Mouse (Mus musculus) hematopoietic stem cell, adult 5-6 weeks (primary cell): ENCODE measurements around the gene Tgfa. TPM values are rescaled to one million over a fixed set of nuclear protein-coding genes. Genes with fewer than 3 reads are reported as not detected.

Experiments
- ATAC-seq, 2 experiments: fragments of 125-278 bp in 1 of 2; replicated peaks in 1 of 2; 2 replicates each; pipeline ENCODE4 v1.8.0; 2016 to 2017; ENCODE audit warnings: inconsistent platforms in 2 of 2, mild to moderate bottlenecking in 2 of 2, moderate number of reproducible peaks in 2 of 2, low read depth in 1 of 2, moderate TSS enrichment in 1 of 2; ENCODE audit not compliant: low FRiP score in 2 of 2, poor library complexity in 2 of 2, severe bottlenecking in 2 of 2, insufficient read depth in 1 of 2, low TSS enrichment in 1 of 2
- total RNA-seq: library from RNA; stranded (forward); fragments of 172-1452, 232-1000 nt; gene quantifications from 2 replicates; pipeline ENCODE4 v1.2.3, GENCODE M21; 2017

Tgfa gene
- total RNA-seq, 1 experiment from 2014 or later: 0.25 TPM

- ATAC-seq: no peak
These were observed 123.8 kb downstream of the Tgfa start for GRCm38 (mm10) chr6:86318855-86319254.

GRCm38 (mm10) chr6:86322031-86322563, 127.1 kb downstream of the Tgfa start:
- no peak for ATAC-seq

GRCm38 (mm10) chr6:86322991-86323390, 128.0 kb downstream of the Tgfa start:
- no peak for ATAC-seq

GRCm38 (mm10) chr6:86324400-86324799, 129.4 kb downstream of the Tgfa start:
- ATAC-seq: no peak

Other genes starting within 250 kb of the Tgfa start
- 44.3 and 52.3 TPM in 2 replicates for gene Dusp11, start 233.6 kb upstream of the Tgfa start, total RNA-seq
- gene Figla, start 179.1 kb upstream of the Tgfa start, total RNA-seq: not detected in 2 replicates
- gene Add2, start 166.5 kb upstream of the Tgfa start, total RNA-seq: 2.9 and 14.7 TPM in 2 replicates
- 58.5 and 66.4 TPM in 2 replicates for gene Fam136a, start 170.4 kb downstream of the Tgfa start, total RNA-seq
- 38.8 and 47.3 TPM in 2 replicates for gene Snrpg, start 176.1 kb downstream of the Tgfa start, total RNA-seq
- 29.1 and 57.0 TPM in 2 replicates for gene Pcyox1, start 201.9 kb downstream of the Tgfa start, total RNA-seq
- gene Tia1, start 209.0 kb downstream of the Tgfa start, total RNA-seq: 129 and 187 TPM in 2 replicates
- gene Gm44790, start 231.4 kb downstream of the Tgfa start, total RNA-seq: not detected in 2 replicates
- gene C87436, start 243.2 kb downstream of the Tgfa start, total RNA-seq: 29.6 and 30.8 TPM in 2 replicates